Mouse (Mus musculus) B cell, adult 62 days (primary cell): ENCODE measurements around the gene Olfr916. TPM values are rescaled to one million over a fixed set of nuclear protein-coding genes. Genes with fewer than 3 reads are reported as not detected.

Experiments used
- total RNA-seq: library from RNA; stranded (reverse); gene quantifications from 4 replicates; pipeline ENCODE4 v1.2.4, GENCODE M21; 2023

Gene Olfr916
- total RNA-seq: not detected in 4 replicates

DNA sequence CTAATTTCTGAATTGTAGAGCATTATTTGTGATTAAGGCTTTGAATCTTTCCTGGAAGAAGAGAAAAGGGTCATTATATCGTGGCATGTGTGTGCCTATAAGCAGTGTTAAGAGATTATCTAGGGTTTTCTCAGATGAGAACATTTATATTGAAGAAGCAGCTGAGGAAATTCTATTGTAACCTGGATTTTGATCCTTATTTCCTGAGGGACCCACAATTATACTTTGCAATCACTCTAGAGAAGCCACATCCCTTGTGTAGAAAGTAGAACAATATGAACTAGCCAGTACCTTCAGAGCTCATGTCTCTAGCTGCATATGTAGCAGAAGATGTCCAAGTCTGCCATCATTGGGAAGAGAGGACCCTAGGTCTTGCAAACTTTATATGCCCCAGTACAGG lies at the start of gene Olfr916:
Gene Olfr916 (minus strand): TSS at position 101 of the 400 bp plus-strand sequence.

DNA sequence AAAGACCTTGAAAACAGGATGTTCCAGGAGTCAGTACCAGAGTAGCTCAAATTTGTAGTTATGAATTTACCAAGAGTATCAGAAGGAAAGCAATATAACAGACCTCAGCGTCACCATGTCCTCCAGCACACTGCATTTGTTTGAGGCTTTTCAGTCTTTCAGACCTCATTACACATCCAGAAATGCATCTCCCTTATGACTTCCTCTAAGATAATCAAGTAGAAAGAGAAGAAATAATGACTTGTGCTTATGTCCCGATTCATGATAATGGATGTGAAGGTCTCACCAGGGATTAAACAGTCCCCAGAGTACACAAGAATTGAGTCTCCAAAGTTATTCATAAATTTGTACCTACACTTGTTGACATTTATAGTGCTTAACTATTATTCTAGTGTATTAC lies 14.8 kb upstream of the Olfr916 start, which contains the start of gene Olfr918:
Gene Olfr918 (minus strand): TSS at position 101 of the 400 bp plus-strand sequence.

DNA sequence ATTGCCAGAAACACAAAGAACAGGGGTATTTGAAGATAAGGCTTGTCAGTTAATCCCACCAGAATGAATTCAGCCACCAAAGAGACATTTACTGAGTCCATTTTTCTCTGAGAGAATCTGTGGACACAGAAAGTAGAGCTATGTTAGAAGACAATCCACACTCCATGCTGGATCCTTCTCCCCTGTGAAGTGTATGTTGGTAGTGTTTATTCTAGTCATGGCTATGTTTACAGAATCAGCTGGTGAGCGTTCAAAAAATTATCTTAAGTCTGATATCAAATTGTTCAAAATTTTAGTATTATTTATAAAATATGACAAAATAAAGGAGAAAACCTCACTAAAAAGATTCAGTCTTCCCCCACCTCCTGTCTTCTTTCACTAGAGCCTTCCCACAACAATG lies 6.1 kb upstream of the Olfr916 start, which contains the start of gene Olfr917:
Gene Olfr917 (minus strand): TSS at position 101 of the 400 bp plus-strand sequence.

Other genes starting within 250 kb of the Olfr916 start
- not detected in 4 replicates for gene Olfr901, start 230.4 kb downstream of the Olfr916 start, total RNA-seq
- not detected in 4 replicates for gene Olfr902, start 212.2 kb downstream of the Olfr916 start, total RNA-seq
- gene Olfr904, start 196.7 kb downstream of the Olfr916 start, total RNA-seq: not detected in 4 replicates
- 0.18 TPM in 1 of 4 replicates, not detected in the others for gene Olfr905, start 188.8 kb downstream of the Olfr916 start, total RNA-seq
- not detected in 4 replicates for gene Olfr906, start 172.8 kb downstream of the Olfr916 start, total RNA-seq
- not detected in 4 replicates for gene Olfr907, start 164.1 kb downstream of the Olfr916 start, total RNA-seq
- not detected in 4 replicates for gene Olfr911-ps1, start 138.3 kb downstream of the Olfr916 start, total RNA-seq
- not detected in 4 replicates for gene Olfr910, start 122.0 kb downstream of the Olfr916 start, total RNA-seq
- gene Olfr912, start 79.7 kb downstream of the Olfr916 start, total RNA-seq: not detected in 4 replicates
- not detected in 4 replicates for gene Olfr913, start 67.1 kb downstream of the Olfr916 start, total RNA-seq
- not detected in 4 replicates for gene Olfr914, start 54.8 kb downstream of the Olfr916 start, total RNA-seq
- gene Olfr917, start 6.0 kb upstream of the Olfr916 start, total RNA-seq: not detected in 4 replicates
- not detected in 4 replicates for gene Olfr918, start 14.7 kb upstream of the Olfr916 start, total RNA-seq
- not detected in 4 replicates for gene Olfr919, start 43.8 kb upstream of the Olfr916 start, total RNA-seq
- 7.6 to 11.5 TPM (median 10.3 TPM) in 4 replicates for gene Vwa5a, start 58.4 kb upstream of the Olfr916 start, total RNA-seq
- 0.09 to 0.13 TPM (median 0.09 TPM) in 3 of 4 replicates, not detected in the other for gene Olfr920, start 92.4 kb upstream of the Olfr916 start, total RNA-seq
- not detected in 4 replicates for gene Olfr921, start 113.2 kb upstream of the Olfr916 start, total RNA-seq
- gene Olfr922, start 154.7 kb upstream of the Olfr916 start, total RNA-seq: not detected in 4 replicates
- not detected in 4 replicates for gene Olfr923, start 166.7 kb upstream of the Olfr916 start, total RNA-seq
- not detected in 4 replicates for gene Olfr924, start 184.6 kb upstream of the Olfr916 start, total RNA-seq
- not detected in 4 replicates for gene Olfr26, start 195.2 kb upstream of the Olfr916 start, total RNA-seq
- gene Olfr926, start 217.3 kb upstream of the Olfr916 start, total RNA-seq: not detected in 4 replicates